Mouse (Mus musculus): Measurements from ENCODE around the gene Aco2.
A peak's percentile ranks its signal among the peaks of the same experiment; 100 is the strongest.

- TF ChIP-seq CTCF (IDR thresholded peaks at IDR 0.05; ENCODE audit: borderline replicate concordance, insufficient read depth, low read depth, low read length) (peak; percentile 68), POLR2A (IDR thresholded peaks at IDR 0.05; ENCODE audit: borderline replicate concordance, insufficient read depth, low read length) (no peak)
Measured at GRCm38 (mm10) chr15:81904939-81905338, 32.8 kb downstream of the Aco2 start.
